10 mouse cellular contexts compared by ENCODE assay signal in genomic region chr5:148453776-148454175, GRCm38 (mm10). TPM values are rescaled to one million over a fixed set of nuclear protein-coding genes. Genes with fewer than 3 reads are reported as not detected.
A peak's percentile ranks its signal among the peaks of the same experiment; 100 is the strongest.
DNase-seq lines count a peak whose midpoint lies in the region; ATAC-seq lines count a peak whose summit lies in the region.
"Had no signal": no experiment of that assay in that cellular context is flagged by ENCODE, and none has a peak within 500 bp of the region (broad histone marks: within the 10 kb centered on the region; RNA-seq: fewer than 3 reads in every experiment).

No protein-coding gene starts in this region.

- no peak overlapping the region for H3K27ac ChIP-seq in intestine, embryonic 16.5 days (ENCODE audit: low read length)
- H3K27ac ChIP-seq: limb, embryonic 15.5 days had no signal

- H3K9me3 ChIP-seq in intestine, embryonic 16.5 days (ENCODE audit: control insufficient read depth, low read length) = no peaks in the 10 kb centered on the region
- H3K9me3 ChIP-seq: limb, embryonic 15.5 days had no signal

- H3K4me3 ChIP-seq in intestine, embryonic 16.5 days (ENCODE audit: low read length) = no peak overlapping the region
- H3K4me3 ChIP-seq: limb, embryonic 15.5 days; myocyte had no signal

- H3K27me3 ChIP-seq in intestine, embryonic 16.5 days (replicated peaks; ENCODE audit: control insufficient read depth, insufficient read depth, low read length) = no peaks in the 10 kb centered on the region
- H3K27me3 ChIP-seq: limb, embryonic 15.5 days had no signal

- no peaks in the 10 kb centered on the region for H3K36me3 ChIP-seq in intestine, embryonic 16.5 days (ENCODE audit: control insufficient read depth, insufficient read depth, low read length)
- H3K36me3 ChIP-seq: limb, embryonic 15.5 days had no signal

- no peak overlapping the region for H3K4me2 ChIP-seq in intestine, embryonic 16.5 days (ENCODE audit: low read depth, low read length)
- H3K4me2 ChIP-seq: limb, embryonic 15.5 days had no signal

- WGBS in intestine, embryonic 16.5 days = 63% methylated on average over 12 of the region's 12 CpGs

- H3K9ac ChIP-seq in intestine, embryonic 16.5 days (ENCODE audit: low read depth, low read length) = no peak overlapping the region
- H3K9ac ChIP-seq: limb, embryonic 15.5 days had no signal

- ATAC-seq in frontal cortex, adult (ENCODE audit: low TSS enrichment) = peak; percentile 69
- no peak for ATAC-seq in intestine, embryonic 16.5 days

- no peaks in the 10 kb centered on the region for H3K4me1 ChIP-seq in intestine, embryonic 16.5 days (ENCODE audit: control insufficient read depth, insufficient read depth, low read length)

- DNase-seq in cerebellum, adult 9-11 months = peak; percentile 86
- DNase-seq in layer of hippocampus, postnatal 14 days (ENCODE audit: low spot score in 2 of 2) = peak; percentile 70 to 86
- DNase-seq in retina, postnatal 1 day = peak; percentile 75
- no peak for DNase-seq in adrenal gland, adult (ENCODE audit: inconsistent age in 2 of 2, low spot score in 1 of 2)
- DNase-seq in thymus, postnatal 4 days = no peak
- DNase-seq in liver = no peak

RNA-seq across cellular contexts. Expression of gene Slc7a1, which starts 54.1 kb away (rescaled TPM):
- 10 to 100 TPM; 47.5 to 48.2 TPM for total RNA-seq in layer of hippocampus, postnatal 14 days (2021)
- 20.0 and 22.5 TPM in 2 replicates for polyA plus RNA-seq in intestine, embryonic 16.5 days (2015; fragmentation: Nextera tagmentation; extraction: Ambion mirVana)

Comparison
In these comparisons a context has a peak if more than half of its experiments do, and no peak if none do; other contexts are left out.
1. DNase-seq: peak in cerebellum, adult 9-11 months (single experiment), layer of hippocampus, postnatal 14 days (2 of 2) and retina, postnatal 1 day (single experiment); none in adrenal gland, adult (0 of 2), thymus, postnatal 4 days (single experiment) and liver (single experiment).